Mouse (Mus musculus) ES-E14 (cell line): ENCODE data around the gene Zgrf1. TPM values are rescaled to one million over a fixed set of nuclear protein-coding genes. Genes with fewer than 3 reads are reported as not detected.
A peak's percentile ranks its signal among the peaks of the same experiment; 100 is the strongest.

ENCODE experiments used
- DNase-seq: peaks from one replicate; pipeline ENCODE4 v3.0.0-alpha.2; 2013; ENCODE audit warnings: low read depth, low spot score
- H3K27ac ChIP-seq: 2 replicates; pipeline ENCODE4 v1.5.1; 2012; ENCODE audit warnings: low read depth, mild to moderate bottlenecking, low read length, moderate library complexity, mixed read lengths; ENCODE audit not compliant: poor library complexity, insufficient read depth, severe bottlenecking
- H3K36me3 ChIP-seq: 2 replicates; pipeline ENCODE4 v1.6.1; 2012; ENCODE audit warnings: mild to moderate bottlenecking, low read length, moderate library complexity, mixed read lengths; ENCODE audit not compliant: control insufficient read depth, poor library complexity, insufficient read depth, severe bottlenecking
- H3K4me1 ChIP-seq, 2 experiments: fragments of 150-350 bp in 1 of 2; sonication (generic) in 1 of 2; 2 replicates each; pipeline ENCODE4 v1.6.1; 2012; ENCODE audit warnings: low read length in 2 of 2, mild to moderate bottlenecking in 1 of 2, mixed read lengths in 1 of 2; ENCODE audit not compliant: control insufficient read depth in 2 of 2, insufficient read depth in 2 of 2, poor library complexity in 1 of 2
- H3K4me3 ChIP-seq, 2 experiments: fragments of 150-350 bp in 1 of 2; sonication (generic) in 1 of 2; 2 replicates each; pipeline ENCODE4 v1.5.1; 2012; ENCODE audit warnings: low read length in 2 of 2, low read depth in 1 of 2, mild to moderate bottlenecking in 1 of 2, mixed read lengths in 1 of 2; ENCODE audit not compliant: insufficient read depth in 1 of 2, poor library complexity in 1 of 2, severe bottlenecking in 1 of 2
- H3K9ac ChIP-seq: 2 replicates; pipeline ENCODE4 v1.6.1; 2012; ENCODE audit warnings: low read depth, mild to moderate bottlenecking, low read length, mixed read lengths; ENCODE audit not compliant: poor library complexity, insufficient read depth, severe bottlenecking
- H3K9me3 ChIP-seq: fragments of 150-350 bp; sonication (generic); 2 replicates; pipeline ENCODE4 v1.6.1; 2012; ENCODE audit warnings: low read depth, mild to moderate bottlenecking, low read length; ENCODE audit not compliant: control insufficient read depth, insufficient read depth
- CHD2 ChIP-seq: IDR thresholded peaks from 2 replicates; pipeline ENCODE4 v1.6.1; 2014; ENCODE audit warnings: mild to moderate bottlenecking, low read depth, low read length, inconsistent platforms
- HCFC1 ChIP-seq: IDR thresholded peaks from 2 replicates; pipeline ENCODE4 v1.6.1; 2012; ENCODE audit warnings: low read length, inconsistent platforms, borderline replicate concordance; ENCODE audit not compliant: insufficient read depth
- MAFK ChIP-seq: IDR thresholded peaks from 2 replicates; pipeline ENCODE4 v1.6.1; 2014; ENCODE audit warnings: mild to moderate bottlenecking, low read depth, low read length, inconsistent platforms; ENCODE audit not compliant: insufficient read depth
- ZC3H11A ChIP-seq: IDR thresholded peaks from 2 replicates; pipeline ENCODE4 v1.6.1; 2012; ENCODE audit warnings: low read depth, mild to moderate bottlenecking, inconsistent platforms, low read length, borderline replicate concordance
- ZNF384 ChIP-seq: IDR thresholded peaks from 2 replicates; pipeline ENCODE4 v1.6.1; 2012; ENCODE audit warnings: low read depth, low read length, inconsistent platforms
- in situ Hi-C, 2 experiments: fragments of 600-800 bp; cut with MboI; formaldehyde crosslinking; loops; one replicate each; pipeline ENCODE4 v1.15.1; 2025; ENCODE audit warnings: low sequenced_read_pairs in 2 of 2, inconsistent platforms in 1 of 2; ENCODE audit not compliant: unreplicated experiment in 2 of 2
- total RNA-seq: library from RNA; depleted of rRNA; stranded (reverse); fragments of 300-350 nt; gene quantifications from 2 replicates; pipeline ENCODE4 v1.2.3, GENCODE M21; 2012

The Zgrf1 gene
- total RNA-seq, 1 experiment, result 17.0 TPM

GRCm38 (mm10) chr3:127553720-127554043, 393 bp downstream of the Zgrf1 start:
- H3K4me3 ChIP-seq, result peak overlapping the region; percentile 95
- peaks cover 2 to 10% of the 10 kb centered on the region in 2 experiments; a peak in 1 of 4 replicates for H3K4me1 ChIP-seq
- TF ChIP-seq CHD2, result no peak
- TF ChIP-seq ZC3H11A, result no peak
- no peak for TF ChIP-seq HCFC1
- TF ChIP-seq ZNF384, result no peak
- TF ChIP-seq MAFK, result no peak
- peak overlapping the region; percentile 88 for H3K9ac ChIP-seq
- DNase-seq, result no peak
- H3K27ac ChIP-seq, result no peak overlapping the region
- in situ Hi-C loops, result loop anchor here in 1 of 2 experiments (5.0 kb wide), 1 partner anchor 101 kb away; no protein-coding TSS in a partner anchor
- no peaks in the 10 kb centered on the region for H3K9me3 ChIP-seq
- H3K36me3 ChIP-seq, result no peaks in the 10 kb centered on the region

GRCm38 (mm10) chr3:127554723-127555122, 1.4 kb downstream of the Zgrf1 start:
- no peak overlapping the region; the same call in 1 of the 2 replicates for H3K9ac ChIP-seq
- in situ Hi-C loops, result loop anchor here in 1 of 2 experiments (5.0 kb wide), 1 partner anchor 102 kb away; no protein-coding TSS in a partner anchor
- DNase-seq, result no peak

GRCm38 (mm10) chr3:127558201-127558600, 4.9 kb downstream of the Zgrf1 start:
- no peak for DNase-seq
- in situ Hi-C loops, result no loop called here
- H3K27ac ChIP-seq, result no peak overlapping the region
- 0 out of 4 replicates have a peak, but pooled peaks cover 0 to 7% of the 10 kb centered on the region in 2 experiments for H3K4me1 ChIP-seq
- H3K9ac ChIP-seq, result no peak overlapping the region
- no peak overlapping the region for H3K4me3 ChIP-seq
- no peak for TF ChIP-seq ZC3H11A
- no peaks in the 10 kb centered on the region for H3K9me3 ChIP-seq
- H3K36me3 ChIP-seq, result peaks cover 11% of the 10 kb centered on the region

More at GRCm38 (mm10) chr3:127554723-127555122, 1.4 kb downstream of the Zgrf1 start:
- no peak overlapping the region for H3K27ac ChIP-seq
- no peak overlapping the region for H3K4me3 ChIP-seq
- no peak for TF ChIP-seq HCFC1
- no peak for TF ChIP-seq ZC3H11A
- TF ChIP-seq ZNF384, result no peak
- TF ChIP-seq MAFK, result no peak
- no peak for TF ChIP-seq CHD2
- peaks cover 2 to 10% of the 10 kb centered on the region in 2 experiments; a peak in 1 of 4 replicates for H3K4me1 ChIP-seq
- H3K36me3 ChIP-seq, result peaks cover 2% of the 10 kb centered on the region; the same call in 1 of the 2 replicates
- H3K9me3 ChIP-seq, result no peaks in the 10 kb centered on the region

GRCm38 (mm10) chr3:127562974-127563373, 9.7 kb downstream of the Zgrf1 start:
- Histone ChIP-seq H3K4me3 (no peak overlapping the region), H3K9ac (no peak overlapping the region), H3K36me3 (peaks cover 11% of the 10 kb centered on the region), H3K4me1 (no peaks in the 10 kb centered on the region), H3K27ac (no peak overlapping the region), H3K9me3 (no peaks in the 10 kb centered on the region)
- in situ Hi-C loops, result no loop called here
- DNase-seq, result no peak
- no peak for TF ChIP-seq CHD2
- no peak for TF ChIP-seq HCFC1
- TF ChIP-seq ZC3H11A, result no peak
- no peak for TF ChIP-seq MAFK
- no peak for TF ChIP-seq ZNF384

GRCm38 (mm10) chr3:127565129-127565528, 11.8 kb downstream of the Zgrf1 start:
- no peak overlapping the region for H3K27ac ChIP-seq
- no peaks in the 10 kb centered on the region for H3K4me1 ChIP-seq
- H3K9ac ChIP-seq, result no peak overlapping the region
- H3K4me3 ChIP-seq, result no peak overlapping the region
- no peaks in the 10 kb centered on the region for H3K9me3 ChIP-seq
- TF ChIP-seq ZC3H11A (no peak), HCFC1 (no peak), ZNF384 (no peak), MAFK (no peak), CHD2 (no peak)
- no peak for DNase-seq
- in situ Hi-C loops, result no loop called here
- peaks cover 12% of the 10 kb centered on the region for H3K36me3 ChIP-seq
